Mouse (Mus musculus) limb, embryonic 15.5 days (tissue): ENCODE measurements around the gene Grin2d. TPM values are rescaled to one million over a fixed set of nuclear protein-coding genes. Genes with fewer than 3 reads are reported as not detected.

ENCODE experiments used
- ATAC-seq: fragments of 200-750 bp; cut with Nextera tagmentation; 2 replicates; pipeline ENCODE4 v1.8.0; 2017; ENCODE audit warnings: low read depth, moderate TSS enrichment; ENCODE audit not compliant: insufficient number of reproducible peaks, low FRiP score, low TSS enrichment
- H3K27ac ChIP-seq: fragments of 300-500 bp; sonication (generic); 2 replicates; pipeline ENCODE4 v1.5.1; 2015; ENCODE audit warnings: moderate library complexity, mild to moderate bottlenecking, inconsistent platforms
- H3K27me3 ChIP-seq: fragments of 300-500 bp; sonication (generic); 2 replicates; pipeline ENCODE4 v1.6.1; 2015; ENCODE audit warnings: inconsistent platforms
- H3K36me3 ChIP-seq: fragments of 300-500 bp; sonication (generic); 2 replicates; pipeline ENCODE4 v1.6.1; 2015; ENCODE audit warnings: inconsistent platforms
- H3K4me1 ChIP-seq: fragments of 300-500 bp; sonication (generic); 2 replicates; pipeline ENCODE4 v1.6.1; 2015; ENCODE audit warnings: inconsistent platforms
- H3K4me2 ChIP-seq: fragments of 300-500 bp; sonication (generic); 2 replicates; pipeline ENCODE4 v1.6.1; 2015; ENCODE audit warnings: mild to moderate bottlenecking, inconsistent platforms
- H3K4me3 ChIP-seq: fragments of 300-500 bp; sonication (generic); 2 replicates; pipeline ENCODE4 v1.5.1; 2015; ENCODE audit warnings: mild to moderate bottlenecking, inconsistent platforms
- H3K9ac ChIP-seq: fragments of 300-500 bp; sonication (generic); 2 replicates; pipeline ENCODE4 v1.6.1; 2015; ENCODE audit warnings: inconsistent platforms
- H3K9me3 ChIP-seq: fragments of 300-500 bp; sonication (generic); 2 replicates; pipeline ENCODE4 v1.6.1; 2016; ENCODE audit warnings: inconsistent platforms
- WGBS: fragments of 180-500 bp; shearing (Covaris S2); methylation state at CpG from one replicate; pipeline ENCODE4 v1.1.7; 2015; 5-methylcytosine and 5-hydroxymethylcytosine counted together
- polyA plus RNA-seq: library from polyadenylated mRNA; unstranded; fragments of >200 nt; fragmentation: Nextera tagmentation; extraction: Ambion mirVana; gene quantifications from 2 replicates; pipeline ENCODE4 v1.2.1, GENCODE M21; 2015

Gene Grin2d
- polyA plus RNA-seq, 1 experiment from 2014 or later = 0.68 TPM

- peak overlapping the region; percentile 60 for H3K4me2 ChIP-seq
- 1% methylated on average over 12 of the region's 14 CpGs for WGBS
- H3K4me1 ChIP-seq = peaks cover 59% of the 10 kb centered on the region
- H3K4me3 ChIP-seq = peak overlapping the region; percentile 34
- H3K36me3 ChIP-seq = peaks cover 7% of the 10 kb centered on the region
- peaks cover 46% of the 10 kb centered on the region for H3K27me3 ChIP-seq
- H3K9ac ChIP-seq = peak overlapping the region; percentile 14; the same call in 1 of the 2 replicates
- H3K27ac ChIP-seq = no peak overlapping the region
- ATAC-seq = no peak
- H3K9me3 ChIP-seq = no peaks in the 10 kb centered on the region
Measured at GRCm38 (mm10) chr7:45869787-45870186, 8.4 kb downstream of the Grin2d start.

- WGBS = 12% methylated on average over 8 of the region's 8 CpGs
- Histone ChIP-seq H3K9ac (peak overlapping the region; percentile 14; the same call in 1 of the 2 replicates), H3K36me3 (peaks cover 1% of the 10 kb centered on the region), H3K27me3 (peaks cover 46% of the 10 kb centered on the region), H3K4me2 (peak overlapping the region; percentile 60), H3K4me3 (peak overlapping the region; percentile 34), H3K9me3 (no peaks in the 10 kb centered on the region), H3K27ac (no peak overlapping the region), H3K4me1 (peaks cover 53% of the 10 kb centered on the region)
- no peak for ATAC-seq
Measured at GRCm38 (mm10) chr7:45869107-45869670, 9.0 kb downstream of the Grin2d start.

DNA sequence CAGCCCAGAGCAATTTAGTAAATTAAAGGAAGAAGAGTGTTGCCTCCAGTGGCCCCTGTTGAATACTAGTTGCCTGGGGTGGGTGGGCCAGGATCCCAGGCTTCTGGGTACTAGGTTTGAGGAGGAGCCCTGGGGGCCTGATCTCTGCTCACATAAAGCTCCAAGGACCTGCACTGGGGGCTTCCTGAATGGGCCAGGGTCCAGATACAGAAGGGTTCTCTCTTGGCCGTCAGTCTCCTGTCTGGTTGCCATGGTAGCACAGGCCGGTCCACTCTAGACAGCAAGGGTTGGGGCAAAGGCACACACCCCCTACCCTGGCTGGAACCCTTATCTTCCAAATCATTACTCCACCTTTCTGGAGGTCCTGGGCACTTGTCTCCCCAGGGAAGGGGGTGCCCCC lies 10.3 kb downstream of the Grin2d start:
- 35% methylated on average over 2 of the region's 2 CpGs for WGBS
- H3K4me2 ChIP-seq = 0 out of 2 replicates have a peak overlapping the region, but pooled peaks have one; percentile 76
- H3K27me3 ChIP-seq = peaks cover 46% of the 10 kb centered on the region

DNA sequence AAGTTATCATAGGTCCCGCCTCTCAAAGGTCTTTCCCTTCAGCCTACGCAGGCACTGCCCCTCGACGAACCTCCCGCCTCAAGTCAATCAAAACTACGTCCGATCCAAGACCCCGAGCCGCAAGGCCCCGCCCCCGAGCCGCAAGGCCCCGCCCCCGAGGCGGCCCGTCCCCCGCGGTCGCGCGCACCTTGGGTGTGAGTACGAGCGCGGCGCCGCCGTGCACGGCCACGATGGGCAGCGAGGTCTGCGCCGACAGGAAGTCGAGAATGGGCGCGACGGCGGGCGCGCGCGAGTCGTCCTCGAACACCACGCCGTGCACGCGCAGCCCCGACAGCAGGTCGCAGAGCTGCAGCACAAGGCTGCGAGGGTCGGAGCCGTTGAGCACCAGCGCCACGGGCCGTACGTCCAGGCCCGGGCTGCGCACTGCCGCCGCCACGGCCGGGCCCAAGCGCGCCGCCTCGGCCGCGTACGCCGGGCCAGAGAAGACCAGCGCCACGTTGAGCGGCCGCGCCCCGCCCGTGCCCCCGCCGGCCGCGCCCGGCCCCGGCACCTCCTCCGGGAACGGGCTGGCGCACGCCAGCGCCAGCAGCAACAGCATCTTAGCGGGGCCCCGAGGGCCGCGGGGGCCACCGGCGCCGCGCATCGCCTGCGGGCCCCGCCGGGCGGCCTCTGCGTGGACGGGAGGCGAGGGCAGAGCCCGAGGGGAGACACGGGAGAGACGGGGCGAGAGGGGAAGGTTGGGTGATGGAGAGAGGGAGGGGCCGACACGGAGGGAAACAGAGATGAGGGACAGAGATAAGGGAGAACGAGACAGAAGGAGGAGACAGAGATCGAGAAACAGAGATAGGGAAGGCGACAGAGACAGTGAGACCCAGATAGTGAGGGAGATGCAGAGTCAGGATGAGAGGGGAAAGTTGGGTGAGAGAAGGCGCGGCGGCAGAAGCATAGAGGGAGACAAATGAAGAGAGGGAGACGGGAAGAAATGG lies 12.0 kb downstream of the Grin2d start:
- Histone ChIP-seq H3K36me3 (no peaks in the 10 kb centered on the region), H3K9me3 (no peaks in the 10 kb centered on the region), H3K27me3 (peaks cover 37% of the 10 kb centered on the region), H3K27ac (peak overlapping the region; percentile 85), H3K4me2 (peak overlapping the region; percentile 76), H3K4me1 (peaks cover 45% of the 10 kb centered on the region), H3K4me3 (peak overlapping the region; percentile 78), H3K9ac (peak overlapping the region; percentile 82)
- WGBS = 1% methylated on average over 102 of the region's 117 CpGs
- peak; percentile 73 for ATAC-seq

More for the DNA sequence above, 10.3 kb downstream of the Grin2d start:
- no peak for ATAC-seq
- Histone ChIP-seq H3K36me3 (no peaks in the 10 kb centered on the region), H3K9ac (no peak overlapping the region), H3K4me3 (no peak overlapping the region; the same call in 1 of the 2 replicates), H3K27ac (no peak overlapping the region), H3K9me3 (no peaks in the 10 kb centered on the region), H3K4me1 (peaks cover 45% of the 10 kb centered on the region)

DNA sequence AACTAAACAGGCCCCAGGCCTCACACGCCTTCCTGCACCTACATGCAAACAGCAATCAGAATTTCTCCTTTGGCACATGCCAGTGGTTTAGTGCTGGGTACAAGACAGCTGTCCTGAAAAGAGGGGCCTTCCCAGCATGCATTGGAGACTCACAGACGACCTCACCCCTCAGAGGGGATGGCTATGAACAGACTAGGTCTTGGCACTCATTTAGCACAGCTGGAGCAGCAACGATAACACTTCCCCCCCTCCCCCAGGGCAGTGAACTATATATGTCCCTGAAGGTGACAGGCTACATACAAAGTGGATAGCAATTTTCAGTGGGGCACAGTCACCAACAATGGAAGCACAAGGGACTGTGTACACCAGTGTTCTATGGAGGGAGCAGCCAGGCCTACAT lies 13.7 kb downstream of the Grin2d start:
- no peak overlapping the region for H3K27ac ChIP-seq
- no peak overlapping the region for H3K4me2 ChIP-seq
- no peak overlapping the region for H3K4me3 ChIP-seq
- WGBS = 53% methylated on average over 3 of the region's 3 CpGs
- no peaks in the 10 kb centered on the region for H3K9me3 ChIP-seq
- no peak for ATAC-seq
- H3K27me3 ChIP-seq = peaks cover 29% of the 10 kb centered on the region
- peaks cover 30% of the 10 kb centered on the region for H3K4me1 ChIP-seq
- H3K36me3 ChIP-seq = no peaks in the 10 kb centered on the region
- no peak overlapping the region for H3K9ac ChIP-seq

GRCm38 (mm10) chr7:45862804-45863203 lies 15.4 kb downstream of the Grin2d start:
- H3K4me1 ChIP-seq = peaks cover 18% of the 10 kb centered on the region
- ATAC-seq = no peak
- no peak overlapping the region for H3K4me3 ChIP-seq
- H3K27ac ChIP-seq = no peak overlapping the region
- peaks cover 19% of the 10 kb centered on the region for H3K27me3 ChIP-seq
- H3K9me3 ChIP-seq = no peaks in the 10 kb centered on the region
- no peak overlapping the region for H3K9ac ChIP-seq
- H3K4me2 ChIP-seq = no peak overlapping the region
- WGBS = 87% methylated on average over 7 of the region's 7 CpGs
- H3K36me3 ChIP-seq = no peaks in the 10 kb centered on the region

GRCm38 (mm10) chr7:45859008-45859407 lies 19.2 kb downstream of the Grin2d start:
- H3K27me3 ChIP-seq = peaks cover 39% of the 10 kb centered on the region
- H3K4me1 ChIP-seq = peaks cover 17% of the 10 kb centered on the region
- no peak overlapping the region for H3K4me2 ChIP-seq
- WGBS = 55% methylated on average over 4 of the region's 4 CpGs
- H3K9ac ChIP-seq = no peak overlapping the region
- H3K9me3 ChIP-seq = no peaks in the 10 kb centered on the region
- no peak for ATAC-seq
- no peak overlapping the region for H3K4me3 ChIP-seq
- H3K36me3 ChIP-seq = no peaks in the 10 kb centered on the region
- no peak overlapping the region for H3K27ac ChIP-seq

DNA sequence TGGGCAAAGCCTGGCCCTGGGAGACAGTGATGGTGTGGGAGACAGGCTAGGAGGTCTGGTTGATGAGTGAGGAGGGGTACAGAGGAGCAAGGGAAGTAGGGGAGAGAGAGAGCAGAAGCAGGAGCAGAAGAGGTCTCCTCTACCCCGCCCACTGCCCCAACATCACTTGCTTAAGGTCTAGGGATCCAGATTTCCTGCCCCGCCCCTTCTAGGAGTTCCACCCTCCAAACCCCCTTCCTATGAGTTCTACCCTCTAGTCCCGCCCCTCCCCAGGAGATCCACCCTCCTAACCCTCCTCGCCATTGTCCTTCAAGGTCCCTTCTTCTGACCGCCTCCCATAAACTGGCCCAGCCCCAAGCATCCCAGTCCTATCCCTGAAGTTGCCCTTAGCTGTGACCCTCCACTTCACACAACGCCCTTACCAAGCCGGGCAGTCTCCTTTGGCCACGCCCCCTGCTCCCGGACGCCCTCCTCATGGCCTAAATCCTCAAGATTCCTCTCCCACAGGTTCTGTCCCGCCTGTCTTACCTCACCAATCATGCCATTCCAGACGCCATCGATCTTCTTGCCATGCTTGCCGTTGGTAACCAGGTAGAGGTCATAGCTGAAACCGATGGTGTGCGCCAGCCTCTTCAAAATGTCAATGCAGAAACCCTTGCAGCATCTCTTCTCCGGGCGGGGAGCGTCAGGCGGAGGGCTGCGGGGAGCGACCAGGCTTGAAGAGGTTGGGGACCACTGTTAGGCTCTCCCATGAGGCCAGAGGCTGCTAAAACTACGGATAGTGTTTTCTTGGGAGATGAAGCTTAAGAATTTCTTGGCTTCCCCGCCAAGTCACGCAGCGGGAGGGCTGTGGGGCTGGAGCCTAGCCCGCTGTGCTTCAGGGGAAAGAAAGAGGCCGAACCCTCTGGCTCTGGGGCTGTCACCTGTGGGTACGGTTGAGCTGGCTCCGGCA lies 21.0 kb downstream of the Grin2d start:
- Histone ChIP-seq H3K4me1 (peaks cover 17% of the 10 kb centered on the region), H3K27ac (no peak overlapping the region), H3K4me3 (peak overlapping the region; percentile 42), H3K9me3 (no peaks in the 10 kb centered on the region), H3K9ac (peak overlapping the region; percentile 20; the same call in 1 of the 2 replicates), H3K36me3 (no peaks in the 10 kb centered on the region), H3K27me3 (peaks cover 39% of the 10 kb centered on the region), H3K4me2 (peak overlapping the region; percentile 67)
- no peak; the same call in 1 of the 2 replicates for ATAC-seq
- 2% methylated on average over 29 of the region's 30 CpGs for WGBS

DNA sequence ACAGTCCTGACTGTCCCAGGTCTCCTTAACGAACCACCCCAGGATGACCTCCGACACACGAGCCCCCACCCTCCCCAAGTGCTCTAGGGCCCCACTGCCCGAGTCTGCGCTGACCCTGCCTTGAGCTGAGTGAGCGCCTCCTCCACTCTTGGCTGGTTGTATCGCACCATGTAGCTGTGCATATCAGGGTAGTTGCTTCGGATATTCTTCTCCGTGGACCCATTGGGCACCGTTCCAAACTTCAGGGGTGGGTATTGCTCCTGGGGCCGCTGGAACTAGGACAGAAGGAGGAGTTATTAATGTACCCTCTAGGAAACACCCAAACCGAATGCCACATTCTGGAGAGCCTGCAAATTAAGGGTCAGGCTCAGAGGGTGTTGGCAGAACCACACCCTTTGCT lies 25.1 kb downstream of the Grin2d start:
- ATAC-seq = no peak
- no peaks in the 10 kb centered on the region for H3K9me3 ChIP-seq
- H3K36me3 ChIP-seq = no peaks in the 10 kb centered on the region
- no peak overlapping the region for H3K4me3 ChIP-seq
- H3K4me2 ChIP-seq = no peak overlapping the region
- H3K27me3 ChIP-seq = peaks cover 24% of the 10 kb centered on the region
- H3K27ac ChIP-seq = no peak overlapping the region
- H3K4me1 ChIP-seq = peaks cover 20% of the 10 kb centered on the region
- no peak overlapping the region for H3K9ac ChIP-seq
- WGBS = 74% methylated on average over 12 of the region's 12 CpGs

GRCm38 (mm10) chr7:45850661-45851060 lies 27.5 kb downstream of the Grin2d start:
- 0 out of 2 replicates have a peak, but pooled peaks cover 5% of the 10 kb centered on the region for H3K4me1 ChIP-seq
- WGBS = 68% methylated on average over 3 of the region's 3 CpGs
- H3K4me3 ChIP-seq = no peak overlapping the region
- no peak for ATAC-seq
- H3K36me3 ChIP-seq = no peaks in the 10 kb centered on the region
- no peak overlapping the region for H3K9ac ChIP-seq
- no peak overlapping the region for H3K27ac ChIP-seq
- peaks cover 10% of the 10 kb centered on the region; the same call in 1 of the 2 replicates for H3K27me3 ChIP-seq
- no peaks in the 10 kb centered on the region for H3K9me3 ChIP-seq
- no peak overlapping the region for H3K4me2 ChIP-seq

DNA sequence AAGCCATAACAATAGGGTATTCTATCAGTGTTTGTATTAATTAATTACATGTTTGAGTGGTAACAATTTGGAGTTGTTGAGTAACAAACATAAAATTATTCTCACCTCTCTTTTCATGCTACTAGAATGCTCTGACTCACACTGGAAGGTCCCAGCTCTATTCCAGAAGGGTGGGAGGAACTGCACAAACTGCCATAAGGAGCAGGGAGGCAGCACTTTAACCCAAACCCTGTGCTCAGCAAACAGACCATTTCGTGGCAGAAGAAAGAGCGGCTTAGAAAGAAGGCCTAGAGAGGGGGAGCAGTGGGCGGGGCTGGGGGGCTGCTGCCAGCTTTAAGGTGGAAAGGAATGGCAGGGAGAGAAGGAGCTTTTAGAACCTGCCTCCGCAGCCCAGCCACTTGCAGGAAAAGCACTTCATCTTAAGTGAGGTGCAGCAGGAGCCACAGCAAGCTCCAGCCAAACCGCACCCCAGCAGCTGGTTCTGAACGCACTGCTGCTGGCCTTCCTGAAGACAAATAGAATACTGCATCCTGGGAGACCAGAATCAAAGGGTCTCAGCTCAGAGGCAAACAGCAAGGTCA lies 29.6 kb downstream of the Grin2d start:
- Histone ChIP-seq H3K4me2 (no peak overlapping the region), H3K9me3 (no peaks in the 10 kb centered on the region), H3K27ac (no peak overlapping the region), H3K36me3 (no peaks in the 10 kb centered on the region), H3K9ac (no peak overlapping the region), H3K4me1 (0 out of 2 replicates have a peak, but pooled peaks cover 5% of the 10 kb centered on the region), H3K4me3 (no peak overlapping the region), H3K27me3 (peaks cover 3% of the 10 kb centered on the region; the same call in 1 of the 2 replicates)
- 16% methylated on average over 6 of the region's 6 CpGs for WGBS
- no peak for ATAC-seq
